Mouse (Mus musculus) R1 (cell line): ENCODE data around the gene Fmnl2.

Experiments used
- DNase-seq: peaks from one replicate; pipeline ENCODE4 v3.0.0-alpha.2; 2018; ENCODE audit warnings: low read depth, low spot score

The Fmnl2 gene

DNA sequence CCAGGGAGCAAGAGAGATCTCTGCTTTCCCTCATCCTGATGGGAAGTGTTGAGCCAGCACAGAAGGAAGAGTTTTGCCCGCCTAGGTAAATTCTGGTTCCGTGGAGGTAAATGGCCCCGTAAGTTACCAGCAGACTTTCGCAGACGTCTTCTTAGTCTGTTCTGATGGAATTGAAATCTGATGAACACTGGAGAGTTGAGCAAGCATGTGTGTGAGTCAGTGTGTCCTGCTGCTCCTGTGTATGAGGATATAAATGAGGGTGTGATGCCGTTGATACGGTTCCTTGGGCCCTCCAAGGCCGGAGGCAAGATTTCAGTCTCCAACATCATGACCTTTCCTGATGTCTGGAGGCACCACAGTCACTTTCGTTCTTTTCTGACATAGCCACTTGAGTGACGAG lies 98.2 kb downstream of the Fmnl2 start:
- no peak for DNase-seq

GRCm38 (mm10) chr2:52957771-52958534 lies 100.3 kb downstream of the Fmnl2 start:
- peak; percentile 85 for DNase-seq

GRCm38 (mm10) chr2:52958535-52959290 lies 101.1 kb downstream of the Fmnl2 start:
- peak; percentile 99 for DNase-seq

DNA sequence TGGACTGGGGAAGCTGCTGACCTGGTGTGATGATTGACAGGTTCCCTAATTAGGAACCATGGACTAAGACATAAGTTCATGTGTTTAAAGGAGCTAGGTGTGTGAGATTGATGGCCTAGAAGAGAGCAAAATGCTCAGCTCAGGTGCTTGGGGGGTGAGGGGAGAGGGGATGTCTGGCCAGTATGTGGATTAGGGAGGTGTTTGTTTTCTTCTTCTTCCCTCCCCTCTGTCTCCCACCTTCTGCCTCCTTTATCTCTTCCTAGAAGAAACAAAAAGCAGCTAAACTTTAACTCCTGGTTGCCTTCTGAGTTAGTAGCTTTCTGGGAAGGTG lies 101.6 kb downstream of the Fmnl2 start:
- DNase-seq: no peak

DNA sequence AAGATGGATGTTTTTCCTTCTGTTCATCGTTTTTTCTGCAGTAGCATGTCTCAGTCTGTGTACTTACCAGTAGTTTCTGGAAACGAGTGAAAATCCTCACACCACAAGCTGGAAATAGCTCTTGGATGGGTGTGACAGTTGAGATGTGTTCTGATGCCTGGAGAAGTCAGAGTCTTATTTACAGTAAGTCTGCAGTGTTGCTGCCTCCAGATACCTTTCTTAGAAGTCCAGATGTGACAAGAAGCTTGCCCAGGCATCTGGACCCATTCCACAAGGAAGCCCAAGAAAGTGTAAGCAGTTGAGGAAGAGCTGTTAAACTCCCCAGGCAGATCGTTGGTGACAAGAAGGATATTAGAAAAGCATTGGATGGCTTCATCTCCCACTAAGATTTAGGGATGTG lies 102.3 kb downstream of the Fmnl2 start:
- DNase-seq: no peak

DNA sequence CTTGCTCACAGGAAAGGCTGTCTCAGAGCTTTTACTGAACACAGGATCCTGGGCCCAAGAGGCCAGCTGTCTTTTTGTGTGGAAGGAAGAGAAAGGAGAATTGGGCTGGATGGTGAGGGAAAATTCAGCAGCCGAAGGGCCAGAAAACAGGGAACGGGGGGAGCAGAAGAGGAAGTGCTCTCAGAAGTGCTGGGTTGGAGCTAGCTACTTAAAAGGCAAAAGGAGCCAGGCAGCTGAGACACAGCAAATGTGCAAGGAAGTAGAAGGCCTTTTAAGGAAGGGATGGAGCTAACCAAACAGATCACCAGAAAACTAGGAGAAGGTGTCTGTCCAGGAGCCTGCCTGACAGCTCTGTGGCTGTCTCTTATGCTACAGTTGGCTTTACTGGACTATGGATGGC lies 103.0 kb downstream of the Fmnl2 start:
- no peak for DNase-seq

- DNase-seq: no peak
Measured at GRCm38 (mm10) chr2:52963439-52963838, 105.8 kb downstream of the Fmnl2 start.

- DNase-seq: no peak
Measured at GRCm38 (mm10) chr2:52964386-52964928, 106.8 kb downstream of the Fmnl2 start.

DNA sequence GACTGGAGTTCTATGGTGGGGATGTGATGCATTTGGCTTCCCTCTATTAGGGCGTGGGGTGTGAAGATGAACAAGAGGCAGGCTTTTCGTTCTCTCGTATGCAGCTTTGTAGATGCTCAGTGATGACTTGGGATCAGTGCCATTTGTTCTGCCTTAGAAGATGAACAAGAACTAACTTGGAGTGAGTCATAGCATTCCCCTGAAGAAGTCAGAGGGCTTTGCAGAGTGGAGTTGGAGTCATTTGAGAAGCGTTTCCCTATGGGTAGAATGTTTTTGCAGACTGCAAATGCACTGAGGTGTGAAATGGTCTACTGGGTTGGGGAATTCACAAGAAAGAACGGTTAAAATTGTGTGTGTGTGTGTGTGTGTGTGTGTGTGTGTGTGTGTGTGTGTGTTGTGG lies 108.6 kb downstream of the Fmnl2 start:
- DNase-seq: no peak

DNA sequence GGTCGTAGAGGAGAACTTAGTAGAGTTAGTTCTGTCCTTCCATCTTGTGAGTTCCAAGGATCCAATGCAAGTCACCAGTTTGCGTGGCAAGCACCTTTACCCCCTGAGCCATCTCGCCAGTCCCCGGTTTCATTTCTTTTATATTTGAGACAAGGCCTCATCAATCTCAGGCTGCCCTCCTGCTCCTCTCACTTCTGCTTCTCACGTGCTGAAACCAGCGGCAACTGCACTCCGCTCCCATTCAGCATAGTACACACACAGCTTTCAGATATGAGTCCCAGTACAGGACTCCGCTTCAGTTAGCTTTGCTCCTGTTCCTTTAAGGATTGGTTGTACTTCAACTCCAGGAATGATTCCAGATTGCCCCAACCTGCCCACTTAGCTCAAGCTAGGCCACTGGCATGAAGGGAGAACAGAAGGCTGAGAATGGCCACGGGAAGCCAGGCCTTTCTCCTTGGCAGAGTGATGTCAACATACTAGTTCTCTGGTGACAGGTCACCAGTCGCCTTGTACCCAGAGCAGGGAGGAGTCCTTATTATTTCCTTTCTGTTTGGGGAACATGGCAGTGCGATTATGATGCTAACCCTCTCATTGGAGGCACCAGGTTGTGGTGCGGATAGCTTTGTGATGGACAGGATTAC lies 109.3 kb downstream of the Fmnl2 start:
- no peak for DNase-seq

DNA sequence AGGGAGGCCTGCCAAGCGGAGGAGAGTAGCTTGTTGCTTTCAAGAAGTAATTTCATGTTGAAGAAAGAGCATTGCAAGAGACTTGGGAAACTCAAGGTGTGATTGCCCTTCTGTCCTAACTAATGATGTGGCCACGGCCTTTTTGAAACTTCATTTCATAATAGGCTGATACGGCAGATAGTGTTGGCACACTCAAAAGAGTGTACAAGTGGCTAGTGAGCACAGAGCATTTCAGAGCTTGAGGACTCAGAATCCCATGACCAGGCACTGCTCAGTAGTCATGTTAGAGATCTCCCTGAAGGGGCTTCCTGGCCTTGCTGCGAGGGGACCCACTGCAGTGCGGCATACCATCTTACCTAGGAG lies 109.8 kb downstream of the Fmnl2 start:
- DNase-seq: no peak

GRCm38 (mm10) chr2:52968884-52969283 lies 111.2 kb downstream of the Fmnl2 start:
- no peak for DNase-seq

DNA sequence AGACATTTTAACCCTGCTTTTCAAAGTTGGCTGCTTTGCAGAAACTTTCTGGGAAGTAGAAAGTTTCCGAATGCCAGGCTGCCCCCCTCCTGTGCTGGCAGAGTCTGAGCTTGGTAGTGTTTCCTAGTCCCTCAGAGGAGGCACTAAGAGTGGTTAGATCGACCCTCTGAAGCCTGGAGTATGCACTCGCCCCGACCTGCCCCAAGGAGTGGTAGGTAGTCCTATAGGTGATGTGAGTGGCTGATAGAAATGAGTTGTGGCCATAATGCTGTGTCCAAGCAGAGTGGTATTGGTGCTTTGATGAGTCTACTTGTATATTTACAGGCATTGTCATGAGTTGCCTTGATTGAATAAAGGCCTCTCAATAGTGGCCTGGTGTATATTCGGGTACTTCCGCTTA lies 116.4 kb downstream of the Fmnl2 start:
- DNase-seq: no peak

DNA sequence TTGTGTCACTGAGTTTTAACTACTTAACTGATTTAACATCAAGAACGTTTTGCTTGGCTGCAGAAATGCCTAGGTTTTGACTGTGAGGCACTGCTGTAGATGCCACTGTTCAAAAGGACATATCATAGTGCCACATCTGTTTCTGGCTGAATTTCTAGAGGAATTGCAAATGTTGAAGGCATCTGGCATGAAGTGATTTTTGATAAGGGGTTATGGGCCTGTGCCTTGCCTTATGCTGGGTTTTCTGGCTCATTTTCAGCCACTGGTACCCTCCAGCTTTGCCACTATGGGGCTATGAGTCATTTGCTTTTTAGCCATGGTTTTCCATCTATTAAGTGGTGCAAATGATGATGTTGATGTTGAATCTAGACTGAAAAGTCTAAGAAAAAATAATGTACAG lies 117.1 kb downstream of the Fmnl2 start:
- DNase-seq: no peak

DNA sequence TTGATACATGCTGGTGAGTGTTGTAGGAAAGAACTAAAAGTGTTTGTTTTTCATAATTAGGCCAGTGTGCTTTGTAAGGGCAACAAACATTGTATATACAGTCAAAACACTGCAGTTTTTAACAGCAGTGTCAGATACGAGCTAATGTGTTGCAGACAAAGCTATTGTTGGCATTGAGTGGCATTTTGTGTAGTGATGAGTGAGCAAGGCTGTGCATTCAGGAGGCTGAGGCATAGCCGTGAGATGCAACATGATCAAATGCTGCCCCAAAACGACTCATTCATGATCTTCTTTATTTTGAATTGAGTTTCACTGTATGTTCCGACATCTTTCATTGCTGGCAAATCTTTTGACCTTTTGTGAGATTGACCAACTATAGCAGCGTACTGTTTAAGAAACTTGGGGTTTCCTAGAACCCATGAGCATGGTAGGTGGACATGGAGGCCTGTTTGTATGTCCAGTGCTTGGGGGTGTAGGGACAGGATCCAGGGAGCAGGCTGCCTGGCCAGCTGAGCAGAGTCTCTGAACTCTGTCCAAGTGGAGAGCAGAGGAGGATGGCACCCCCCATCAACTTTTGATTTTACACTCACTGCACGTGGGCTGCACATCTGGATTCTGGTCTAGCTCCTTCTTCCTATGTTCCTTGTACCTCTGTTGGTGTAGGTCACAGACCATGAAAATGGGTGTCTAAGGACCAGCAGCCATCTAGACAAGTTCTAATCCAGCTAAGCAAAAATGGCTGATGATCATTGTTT lies 120.4 kb downstream of the Fmnl2 start:
- no peak for DNase-seq

- DNase-seq: no peak
Measured at GRCm38 (mm10) chr2:52978796-52979195, 121.1 kb downstream of the Fmnl2 start.

- no peak for DNase-seq
Measured at GRCm38 (mm10) chr2:52979280-52979763, 121.7 kb downstream of the Fmnl2 start.

GRCm38 (mm10) chr2:52981126-52981525 lies 123.5 kb downstream of the Fmnl2 start:
- DNase-seq: no peak

DNA sequence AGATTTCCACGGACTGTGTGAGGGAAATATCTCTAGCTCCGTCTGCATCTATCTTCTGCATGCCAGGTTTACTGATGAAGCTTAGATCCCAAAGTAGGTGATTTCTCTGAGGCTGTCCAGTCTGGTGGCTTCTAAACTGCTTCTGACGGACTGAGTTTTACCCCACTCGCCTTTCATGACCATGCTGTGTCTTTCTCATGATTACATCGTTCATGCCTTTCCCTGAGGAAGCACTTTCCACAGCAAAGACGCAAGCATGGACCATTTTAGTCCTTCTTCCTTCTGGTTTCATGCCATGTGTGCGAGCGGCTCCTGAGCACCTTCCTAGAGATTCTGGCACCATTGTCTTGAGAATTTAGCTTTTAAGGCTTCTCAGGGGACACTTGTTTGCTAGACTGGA lies 123.9 kb downstream of the Fmnl2 start:
- no peak for DNase-seq

GRCm38 (mm10) chr2:52982502-52982901 lies 124.8 kb downstream of the Fmnl2 start:
- DNase-seq: no peak

DNA sequence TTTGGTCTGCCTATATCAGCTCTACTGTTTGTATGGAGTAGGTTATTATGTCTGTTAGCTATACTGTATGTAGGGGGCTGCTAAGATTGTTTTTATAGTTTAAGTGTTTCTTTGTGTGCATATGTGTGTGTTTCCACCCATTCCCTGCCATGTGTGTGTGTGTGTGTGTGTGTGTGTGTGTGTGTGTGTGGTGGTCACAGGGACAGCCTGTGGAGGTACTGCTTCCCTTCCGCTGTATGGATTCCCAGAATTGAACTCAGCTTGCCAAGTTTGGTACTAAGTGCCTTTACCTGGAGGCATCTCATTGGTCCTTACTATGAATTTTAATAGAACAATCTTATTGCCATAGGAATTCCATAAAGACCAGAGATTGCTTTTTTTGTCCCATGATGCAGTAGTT lies 126.9 kb downstream of the Fmnl2 start:
- DNase-seq: no peak

DNA sequence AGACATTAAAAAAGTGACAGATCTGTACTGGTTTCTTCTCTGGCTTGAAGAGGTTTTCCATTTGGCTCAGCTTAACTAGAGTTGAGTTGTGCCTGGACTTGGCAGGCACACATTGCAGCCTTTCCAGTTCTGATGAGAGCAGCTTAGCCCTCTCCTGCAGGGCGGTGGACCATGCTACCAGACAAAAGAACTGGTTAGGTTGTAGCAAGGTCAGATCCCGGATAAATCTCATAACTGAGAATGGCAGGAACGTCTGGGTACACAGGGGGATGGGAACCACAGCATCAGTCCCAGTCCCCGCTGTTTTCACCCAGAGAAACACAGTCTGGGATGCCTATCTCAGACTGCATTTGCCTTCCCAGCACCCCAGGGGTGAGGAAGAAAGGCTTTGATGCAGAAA lies 127.5 kb downstream of the Fmnl2 start:
- no peak for DNase-seq
